Mouse (Mus musculus) CH12.LX (cell line): ENCODE data around the gene Tef.

Experiments
- CTCF ChIP-seq, 2 experiments: IDR thresholded peaks in 1 of 2; conservative IDR thresholded peaks in 1 of 2; 2 replicates each; pipeline ENCODE4 v1.5.1; 2011 to 2012; ENCODE audit warnings: low read depth in 2 of 2, low read length in 2 of 2, improper control_type of control experiment in 1 of 2, inconsistent platforms in 1 of 2, mild to moderate bottlenecking in 1 of 2, moderate library complexity in 1 of 2
- JUND ChIP-seq: conservative IDR thresholded peaks from 2 replicates; pipeline ENCODE4 v1.6.1; 2011; ENCODE audit warnings: low read depth, low read length, improper control_type of control experiment
- KAT2A ChIP-seq: IDR thresholded peaks from 2 replicates; pipeline ENCODE4 v1.6.1; 2012; ENCODE audit warnings: low read length, improper control_type of control experiment, inconsistent platforms; ENCODE audit not compliant: insufficient replicate concordance
- NRF1 ChIP-seq: IDR thresholded peaks from 2 replicates; pipeline ENCODE4 v1.6.1; 2014; ENCODE audit warnings: low read depth, mild to moderate bottlenecking, inconsistent platforms, low read length, improper control_type of control experiment, moderate library complexity
- POLR2A ChIP-seq: IDR thresholded peaks from 2 replicates; pipeline ENCODE4 v1.6.1; 2011; ENCODE audit warnings: low read depth, mild to moderate bottlenecking, improper control_type of control experiment, low read length
- RCOR1 ChIP-seq: conservative IDR thresholded peaks from 2 replicates; pipeline ENCODE4 v1.6.1; 2012; ENCODE audit warnings: low read depth, mild to moderate bottlenecking, inconsistent platforms, low read length, improper control_type of control experiment
- TBP ChIP-seq: conservative IDR thresholded peaks from 2 replicates; pipeline ENCODE4 v1.6.1; 2011; ENCODE audit warnings: low read depth, low read length, improper control_type of control experiment
- TCF12 ChIP-seq: IDR thresholded peaks from 2 replicates; pipeline ENCODE4 v1.6.1; 2014; ENCODE audit warnings: low read depth, mild to moderate bottlenecking, inconsistent platforms, low read length, improper control_type of control experiment
- USF1 ChIP-seq: IDR thresholded peaks from 2 replicates; pipeline ENCODE4 v1.6.1; 2014; ENCODE audit warnings: low read depth, mild to moderate bottlenecking, inconsistent platforms, low read length, improper control_type of control experiment
- ZKSCAN1 ChIP-seq: IDR thresholded peaks from 2 replicates; pipeline ENCODE4 v1.6.1; 2012; ENCODE audit warnings: low read depth, inconsistent platforms, low read length, improper control_type of control experiment, borderline replicate concordance

- no peak for TF ChIP-seq TCF12
- no peak for TF ChIP-seq ZKSCAN1
- no peak for TF ChIP-seq JUND
- no peak for TF ChIP-seq CTCF (conservative IDR thresholded peaks at IDR 0.05 in 1 of 2, IDR thresholded peaks at IDR 0.05 in 1 of 2; ENCODE audit: low read depth in 2 of 2, low read length in 2 of 2)
- TF ChIP-seq POLR2A: no peak
- TF ChIP-seq TBP: no peak
- TF ChIP-seq KAT2A: no peak
- no peak for TF ChIP-seq NRF1
- TF ChIP-seq RCOR1: no peak
- TF ChIP-seq USF1: no peak
These were observed 40.1 kb downstream of the Tef start for GRCm38 (mm10) chr15:81842275-81842674.
